Mouse (Mus musculus) testis, adult 2 months (tissue): ENCODE data around the gene Nos1ap.

Source experiments
- CTCF ChIP-seq: fragments of 200-500 bp; IDR thresholded peaks from 2 replicates; pipeline ENCODE4 v1.5.1; 2012; ENCODE audit warnings: low read depth, mild to moderate bottlenecking, inconsistent platforms, low read length, moderate library complexity; ENCODE audit not compliant: control insufficient read depth, insufficient read depth, insufficient replicate concordance
- POLR2A ChIP-seq: fragments of 200-500 bp; IDR thresholded peaks from 2 replicates; pipeline ENCODE4 v1.6.1; 2012; ENCODE audit warnings: low read depth, mild to moderate bottlenecking, inconsistent platforms, low read length, moderate library complexity; ENCODE audit not compliant: control insufficient read depth

DNA sequence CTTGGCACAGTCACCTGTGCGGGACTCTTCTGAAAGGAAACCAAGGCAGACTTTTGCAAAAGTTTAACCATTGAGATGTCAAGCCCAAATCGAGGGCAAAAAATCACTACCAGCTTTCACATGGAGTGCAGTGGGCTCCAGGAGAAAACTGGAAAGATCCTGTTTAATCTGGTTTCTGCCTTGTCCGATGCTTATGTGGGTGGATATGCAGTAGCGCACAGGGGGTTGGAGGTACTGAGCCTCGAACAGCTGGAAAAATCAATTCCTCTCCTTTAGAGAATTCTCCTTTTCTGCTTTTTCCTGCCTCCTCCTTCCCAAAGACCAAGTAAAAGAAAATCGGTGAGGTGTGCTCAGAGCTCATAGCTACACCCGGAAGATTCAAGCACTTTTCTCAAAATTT lies 159.0 kb downstream of the Nos1ap start:
- TF ChIP-seq POLR2A (no peak), CTCF (no peak)
